Mouse (Mus musculus): ENCODE data around the gene Sectm1b.
"Not testable (repeated sequence)": the region's sequence is repeated elsewhere in the genome, so short reads cannot be mapped to it uniquely, and the experiment has no call there.

Sectm1b gene

GRCm38 (mm10) chr11:121063379-121063778 lies at the start of gene Sectm1b:
Sectm1b (minus strand) TSS chr11:121063569.
- DNase-seq = peak; percentile 65 to 66

GRCm38 (mm10) chr11:121112091-121112775 lies 48.9 kb upstream of the Sectm1b start:
- DNase-seq = peak; percentile 50 to 70

- DNase-seq = no peak
Measured at GRCm38 (mm10) chr11:121111601-121112000, 48.2 kb upstream of the Sectm1b start.

- DNase-seq = no peak
Measured at GRCm38 (mm10) chr11:121111051-121111450, 47.7 kb upstream of the Sectm1b start.

GRCm38 (mm10) chr11:121109986-121110385 lies 46.6 kb upstream of the Sectm1b start:
- DNase-seq = peak; percentile 74 to 80

- peak; percentile 31 to 56 for DNase-seq
Measured at GRCm38 (mm10) chr11:121108061-121108460, 44.7 kb upstream of the Sectm1b start.

GRCm38 (mm10) chr11:121107242-121107641 lies 43.9 kb upstream of the Sectm1b start:
- DNase-seq = not testable (repeated sequence)

GRCm38 (mm10) chr11:121101124-121101805 lies 37.9 kb upstream of the Sectm1b start:
- peak; percentile 59 to 66 for DNase-seq

- DNase-seq = peak; percentile 58 to 65
Measured at GRCm38 (mm10) chr11:121100692-121101091, 37.3 kb upstream of the Sectm1b start.

- DNase-seq = peak; percentile 49 to 55
Measured at GRCm38 (mm10) chr11:121099762-121100161, 36.4 kb upstream of the Sectm1b start.

GRCm38 (mm10) chr11:121092606-121093585 lies 29.5 kb upstream of the Sectm1b start:
- DNase-seq = peak in 1 of 2 experiments; percentile 67

GRCm38 (mm10) chr11:121090943-121091342 lies 27.6 kb upstream of the Sectm1b start:
- no peak for DNase-seq

GRCm38 (mm10) chr11:121089756-121090546 lies 26.6 kb upstream of the Sectm1b start:
- DNase-seq = no peak

GRCm38 (mm10) chr11:121088997-121089396 lies 25.6 kb upstream of the Sectm1b start:
- no peak for DNase-seq

- DNase-seq = peak; percentile 35 to 58
Measured at GRCm38 (mm10) chr11:121086296-121086695, 22.9 kb upstream of the Sectm1b start.

GRCm38 (mm10) chr11:121085181-121085580 lies 21.8 kb upstream of the Sectm1b start:
- DNase-seq = peak in 1 of 2 experiments; percentile 43

- DNase-seq = peak in 1 of 2 experiments; percentile 33
Measured at GRCm38 (mm10) chr11:121082857-121083500, 19.6 kb upstream of the Sectm1b start.

- DNase-seq = no peak
Measured at GRCm38 (mm10) chr11:121082250-121082649, 18.9 kb upstream of the Sectm1b start.

GRCm38 (mm10) chr11:121081120-121081519 lies 17.8 kb upstream of the Sectm1b start, which contains the start of gene Sectm1a:
Sectm1a (minus strand) TSS chr11:121081220.
- DNase-seq = no peak

GRCm38 (mm10) chr11:121080330-121080729 lies 17.0 kb upstream of the Sectm1b start:
- no peak for DNase-seq

GRCm38 (mm10) chr11:121075655-121076054 lies 12.3 kb upstream of the Sectm1b start:
- no peak for DNase-seq

Measured in kidney, postnatal 36 days (tissue).